In the genomic region with DNA sequence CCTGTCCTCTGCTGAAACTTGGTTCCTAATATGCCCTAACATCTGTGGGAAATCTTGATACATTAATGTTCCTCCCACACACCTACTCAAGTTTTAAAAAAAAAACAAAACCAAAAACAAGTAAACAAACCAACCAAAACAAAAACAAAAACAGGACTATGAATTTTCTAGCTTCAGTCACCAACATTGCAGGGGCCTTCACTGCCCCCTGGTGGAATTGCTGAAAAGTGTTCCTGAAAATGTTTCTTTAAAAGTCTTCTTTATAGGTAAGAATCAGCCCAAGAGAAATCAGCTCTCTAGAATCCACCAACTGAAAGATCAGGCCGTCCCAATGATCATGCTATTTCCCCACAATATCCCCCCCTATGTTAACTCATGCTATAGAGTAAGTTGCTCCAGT, we compare ENCODE assay signal across 8 mouse cellular contexts.
DNase-seq lines count a peak whose midpoint lies in the region; ATAC-seq lines count a peak whose summit lies in the region.

No protein-coding gene starts in this region.

- no peaks in the 10 kb centered on the region for H3K27me3 ChIP-seq in forebrain, embryonic 14.5 days (replicated peaks; ENCODE audit: control insufficient read depth, insufficient read depth, low read length)
- H3K27me3 ChIP-seq in forebrain, embryonic 15.5 days, result no peaks in the 10 kb centered on the region
- no peaks in the 10 kb centered on the region for H3K27me3 ChIP-seq in embryonic facial prominence, embryonic 10.5 days (replicated peaks; ENCODE audit: low read depth, poor library complexity, severe bottlenecking)

- intact Hi-C loops in left cerebral cortex, postnatal 14 days (cut with DNase I), result loop anchor here (5.0 to 10.0 kb wide), 3 partner anchors 84 to 692 kb away; no protein-coding TSS in a partner anchor

- no peak overlapping the region for H3K27ac ChIP-seq in forebrain, embryonic 14.5 days (ENCODE audit: low read depth, low read length)
- no peak overlapping the region for H3K27ac ChIP-seq in forebrain, embryonic 15.5 days (replicated peaks)
- H3K27ac ChIP-seq in embryonic facial prominence, embryonic 10.5 days (replicated peaks), result no peak overlapping the region

- peak; percentile 64 for DNase-seq in forebrain, embryonic 14.5 days (ENCODE audit: low spot score)
- DNase-seq in left cerebral cortex, postnatal 14 days (ENCODE audit: low spot score in 2 of 2), result peak; percentile 47 to 54
- no peak for DNase-seq in left cerebral cortex, adult 11 months (ENCODE audit: low spot score)
- peak; percentile 7 for DNase-seq in ES-CJ7 (ENCODE audit: low read depth, low spot score)
- DNase-seq in embryonic facial prominence, embryonic 10.5 days (ENCODE audit: low spot score), result peak; percentile 32
- DNase-seq in spleen, postnatal 36 days (ENCODE audit: low spot score in 2 of 2), result no peak

- peak; percentile 42; the same call in 1 of the 2 replicates for ATAC-seq in forebrain, embryonic 14.5 days
- ATAC-seq in forebrain, embryonic 15.5 days (replicated peaks), result no peak; the same call in 1 of the 2 replicates
- ATAC-seq in erythroid progenitor cell, adult 5-6 weeks (replicated peaks; ENCODE audit: low FRiP score, poor library complexity, severe bottlenecking), result no peak

- peaks cover 12% of the 10 kb centered on the region for H3K36me3 ChIP-seq in forebrain, embryonic 14.5 days (ENCODE audit: control insufficient read depth, insufficient read depth, low read length)
- peaks cover 13% of the 10 kb centered on the region for H3K36me3 ChIP-seq in forebrain, embryonic 15.5 days
- H3K36me3 ChIP-seq in embryonic facial prominence, embryonic 10.5 days (replicated peaks), result peaks cover 2% of the 10 kb centered on the region

- H3K9ac ChIP-seq in forebrain, embryonic 14.5 days (ENCODE audit: low read length), result no peak overlapping the region
- H3K9ac ChIP-seq in forebrain, embryonic 15.5 days (replicated peaks), result no peak overlapping the region

- no peaks in the 10 kb centered on the region for H3K9me3 ChIP-seq in forebrain, embryonic 14.5 days (replicated peaks; ENCODE audit: control insufficient read depth, low read length)
- H3K9me3 ChIP-seq in forebrain, embryonic 15.5 days, result no peaks in the 10 kb centered on the region
- no peaks in the 10 kb centered on the region for H3K9me3 ChIP-seq in embryonic facial prominence, embryonic 10.5 days

- no peak overlapping the region for H3K4me2 ChIP-seq in forebrain, embryonic 14.5 days (ENCODE audit: low read length)
- no peak overlapping the region for H3K4me2 ChIP-seq in forebrain, embryonic 15.5 days (replicated peaks)

- H3K4me3 ChIP-seq in forebrain, embryonic 14.5 days (ENCODE audit: low read depth, low read length), result no peak overlapping the region
- no peak overlapping the region for H3K4me3 ChIP-seq in forebrain, embryonic 15.5 days
- no peak overlapping the region for H3K4me3 ChIP-seq in embryonic facial prominence, embryonic 10.5 days

- H3K4me1 ChIP-seq in forebrain, embryonic 14.5 days (ENCODE audit: control insufficient read depth, insufficient read depth, low read length), result no peaks in the 10 kb centered on the region
- no peaks in the 10 kb centered on the region for H3K4me1 ChIP-seq in forebrain, embryonic 15.5 days
- no peaks in the 10 kb centered on the region for H3K4me1 ChIP-seq in embryonic facial prominence, embryonic 10.5 days

- WGBS in forebrain, embryonic 14.5 days, result 11% methylated on average over 1 of the region's 1 CpGs
- WGBS in forebrain, embryonic 15.5 days, result 16% methylated on average over 1 of the region's 1 CpGs
- 30% methylated on average over 1 of the region's 1 CpGs for WGBS in embryonic facial prominence, embryonic 10.5 days

Comparison
In these comparisons a context has a peak if more than half of its experiments do, and no peak if none do; other contexts are left out.
1. DNase-seq: peak in forebrain, embryonic 14.5 days (single experiment), left cerebral cortex, postnatal 14 days (2 of 2), ES-CJ7 (single experiment) and embryonic facial prominence, embryonic 10.5 days (single experiment); none in left cerebral cortex, adult 11 months (single experiment) and spleen, postnatal 36 days (0 of 2).